Mouse (Mus musculus) heart, embryonic 11.5 days (tissue): ENCODE measurements around the gene Ccl25. TPM values are rescaled to one million over a fixed set of nuclear protein-coding genes. Genes with fewer than 3 reads are reported as not detected.
"Not testable (repeated sequence)": the region's sequence is repeated elsewhere in the genome, so short reads cannot be mapped to it uniquely, and the experiment has no call there.

Source experiments
- ATAC-seq: fragments of 200-750 bp; cut with Nextera tagmentation; replicated peaks from 2 replicates; pipeline ENCODE4 v1.8.0; 2017; ENCODE audit warnings: moderate library complexity; ENCODE audit not compliant: insufficient number of reproducible peaks, low FRiP score, low TSS enrichment
- H3K27ac ChIP-seq: fragments of 300-500 bp; sonication (generic); 2 replicates; pipeline ENCODE4 v1.5.1; 2014; ENCODE audit warnings: mild to moderate bottlenecking, low read depth, low read length
- H3K27me3 ChIP-seq: fragments of 300-500 bp; sonication (generic); 2 replicates; pipeline ENCODE4 v1.6.1; 2014; ENCODE audit warnings: mild to moderate bottlenecking, low read length, mixed read lengths; ENCODE audit not compliant: control insufficient read depth, insufficient read depth
- H3K36me3 ChIP-seq: fragments of 300-500 bp; sonication (generic); 2 replicates; pipeline ENCODE4 v1.6.1; 2014; ENCODE audit warnings: mild to moderate bottlenecking, low read length, moderate library complexity, mixed read lengths; ENCODE audit not compliant: control insufficient read depth, insufficient read depth
- H3K4me1 ChIP-seq: fragments of 300-500 bp; sonication (generic); 2 replicates; pipeline ENCODE4 v1.6.1; 2014; ENCODE audit warnings: low read length; ENCODE audit not compliant: control insufficient read depth, insufficient read depth
- H3K4me2 ChIP-seq: fragments of 300-500 bp; sonication (generic); 2 replicates; pipeline ENCODE4 v1.6.1; 2014; ENCODE audit warnings: mild to moderate bottlenecking, moderate library complexity
- H3K4me3 ChIP-seq: fragments of 300-500 bp; sonication (generic); 2 replicates; pipeline ENCODE4 v1.5.1; 2014; ENCODE audit warnings: low read depth, low read length
- H3K9ac ChIP-seq: fragments of 300-500 bp; sonication (generic); 2 replicates; pipeline ENCODE4 v1.6.1; 2014; ENCODE audit warnings: mild to moderate bottlenecking, low read depth, low read length, moderate library complexity
- H3K9me3 ChIP-seq: fragments of 300-500 bp; sonication (generic); replicated peaks from 2 replicates; pipeline ENCODE4 v1.6.1; 2016; ENCODE audit warnings: low read length; ENCODE audit not compliant: control insufficient read depth
- WGBS: fragments of 180-500 bp; shearing (Covaris S2); extraction: QIAGEN DNeasy Blood & Tissue Kit; methylation state at CpG from one replicate; pipeline ENCODE4 v1.1.7; 2014; ENCODE audit not compliant: insufficient replicate concordance; 5-methylcytosine and 5-hydroxymethylcytosine counted together
- polyA plus RNA-seq: library from polyadenylated mRNA; unstranded; fragments of >200 nt; fragmentation: Nextera tagmentation; extraction: Ambion mirVana; gene quantifications from 2 replicates; pipeline ENCODE4 v1.2.1, GENCODE M21; 2014

Ccl25 gene
- polyA plus RNA-seq, 1 experiment from 2014 or later, result 13.4 TPM

DNA sequence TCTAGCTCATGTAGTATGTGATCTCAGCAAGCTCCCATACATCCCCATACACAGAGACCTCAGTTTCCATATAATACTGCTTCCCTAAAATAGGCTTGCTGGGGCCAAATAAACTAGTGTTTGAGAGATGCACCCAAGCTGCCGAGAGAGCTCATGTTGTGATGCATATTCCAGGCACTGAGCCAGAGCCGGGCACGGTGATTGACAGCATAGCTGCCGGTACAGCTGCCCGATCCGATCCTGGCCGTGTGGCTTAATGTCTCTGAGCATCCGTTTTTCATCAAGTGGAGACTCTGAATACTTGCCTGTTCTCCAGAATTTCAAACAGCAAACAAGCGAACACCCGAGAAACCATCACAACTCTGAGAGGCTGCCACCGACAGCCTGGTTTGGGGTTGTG is 42.8 kb downstream of the Ccl25 start:
- Histone ChIP-seq H3K4me2 (no peak overlapping the region), H3K27me3 (no peaks in the 10 kb centered on the region), H3K9ac (no peak overlapping the region), H3K36me3 (no peaks in the 10 kb centered on the region), H3K4me1 (no peaks in the 10 kb centered on the region), H3K27ac (no peak overlapping the region), H3K4me3 (no peak overlapping the region), H3K9me3 (0 out of 2 replicates have a peak, but pooled peaks cover 2% of the 10 kb centered on the region)
- ATAC-seq, result no peak
- 73% methylated on average over 11 of the region's 11 CpGs for WGBS

DNA sequence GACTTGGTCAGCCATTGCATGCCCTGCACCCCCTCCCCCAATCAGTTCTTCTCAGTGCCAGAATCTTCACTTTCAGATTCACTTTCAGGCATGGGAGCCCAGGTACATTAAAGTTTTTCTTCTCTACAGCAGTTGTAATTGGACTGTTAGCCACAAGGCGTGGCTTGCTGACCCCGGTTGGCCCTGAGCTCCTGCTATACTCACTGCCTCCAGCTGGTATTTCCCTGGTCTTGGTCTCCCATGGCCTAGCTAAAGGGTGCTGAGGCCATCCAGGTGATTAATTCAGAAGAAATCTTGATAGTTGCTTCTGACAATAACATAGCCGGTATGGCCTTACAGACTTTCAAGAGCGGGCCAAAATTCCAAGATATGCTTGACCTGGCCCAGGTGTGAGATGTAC is 43.5 kb downstream of the Ccl25 start:
- 77% methylated on average over 4 of the region's 4 CpGs for WGBS
- Histone ChIP-seq H3K4me1 (no peaks in the 10 kb centered on the region), H3K4me3 (no peak overlapping the region), H3K9ac (no peak overlapping the region), H3K4me2 (no peak overlapping the region), H3K36me3 (no peaks in the 10 kb centered on the region), H3K27me3 (no peaks in the 10 kb centered on the region), H3K27ac (no peak overlapping the region), H3K9me3 (0 out of 2 replicates have a peak, but pooled peaks cover 2% of the 10 kb centered on the region)
- no peak for ATAC-seq

DNA sequence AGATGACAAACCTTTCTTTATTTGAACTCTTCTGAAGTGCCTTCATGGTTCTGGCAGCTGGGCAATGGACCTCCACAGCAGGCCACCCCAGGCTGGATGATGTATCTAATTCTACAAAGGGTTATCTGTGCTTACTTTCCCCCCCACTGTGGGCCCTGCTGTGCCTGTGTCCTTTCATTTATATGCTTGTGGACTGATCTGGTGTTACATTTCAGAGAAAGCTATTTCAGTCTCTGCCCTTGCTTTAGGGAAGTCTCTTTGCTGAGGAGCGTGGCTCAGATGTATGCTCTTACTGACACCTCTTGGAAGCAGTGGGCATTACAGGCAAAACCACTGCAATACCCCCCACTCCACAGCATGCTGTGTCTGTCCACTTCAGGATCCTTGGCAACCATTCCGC is 45.1 kb downstream of the Ccl25 start:
- Histone ChIP-seq H3K27ac (peak overlapping the region; percentile 3; the same call in 1 of the 2 replicates), H3K4me3 (no peak overlapping the region), H3K27me3 (no peaks in the 10 kb centered on the region), H3K4me2 (no peak overlapping the region), H3K4me1 (no peaks in the 10 kb centered on the region), H3K9ac (no peak overlapping the region), H3K9me3 (0 out of 2 replicates have a peak, but pooled peaks cover 2% of the 10 kb centered on the region), H3K36me3 (no peaks in the 10 kb centered on the region)
- ATAC-seq, result peak; percentile 39; the same call in 1 of the 2 replicates
- 25% methylated on average over 2 of the region's 2 CpGs for WGBS

DNA sequence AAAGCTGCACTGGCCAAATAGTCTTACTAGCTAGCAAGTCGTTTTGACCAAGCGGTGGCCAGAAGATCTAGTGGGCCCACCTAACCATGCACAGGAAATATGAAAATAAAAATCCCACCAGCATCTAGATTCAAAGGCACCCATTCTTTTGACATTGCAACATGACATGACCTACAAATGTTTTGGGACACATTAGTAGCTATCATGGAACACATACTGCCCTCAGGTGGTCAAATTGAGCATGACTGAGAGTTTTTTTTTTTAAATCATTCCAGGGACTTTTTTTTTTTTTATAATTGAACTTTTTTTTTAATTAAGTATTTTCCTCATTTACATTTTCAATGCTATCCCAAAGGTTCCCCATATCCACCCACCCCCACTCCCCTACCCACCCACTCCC is 47.6 kb downstream of the Ccl25 start:
- no peak for ATAC-seq
- no peak overlapping the region for H3K27ac ChIP-seq
- no peaks in the 10 kb centered on the region for H3K4me1 ChIP-seq
- no peaks in the 10 kb centered on the region for H3K36me3 ChIP-seq
- 0 out of 2 replicates have a peak, but pooled peaks cover 2% of the 10 kb centered on the region for H3K9me3 ChIP-seq
- 55% methylated on average over 2 of the region's 2 CpGs for WGBS
- no peak overlapping the region for H3K4me2 ChIP-seq
- H3K9ac ChIP-seq, result no peak overlapping the region
- no peaks in the 10 kb centered on the region for H3K27me3 ChIP-seq
- no peak overlapping the region for H3K4me3 ChIP-seq

DNA sequence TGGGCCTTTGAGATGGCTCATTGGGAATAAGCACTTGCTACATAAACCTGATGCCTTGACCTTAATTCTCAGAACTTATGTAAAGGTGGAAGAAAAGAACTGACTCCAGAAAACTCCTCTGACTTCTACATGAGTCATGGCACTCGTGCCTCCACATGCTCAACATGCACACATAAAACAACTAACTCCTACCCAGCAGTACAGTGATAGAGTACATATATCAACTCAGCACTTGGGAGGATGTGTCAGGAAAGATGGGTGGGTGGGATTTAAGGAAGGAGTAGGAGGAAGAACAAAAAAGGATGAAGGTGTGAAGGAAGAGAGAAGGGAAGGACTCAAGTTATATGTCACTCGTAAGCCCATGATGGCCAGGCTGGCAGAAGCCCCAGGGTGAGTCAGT is 76.4 kb downstream of the Ccl25 start:
- ATAC-seq, result no peak
- Histone ChIP-seq H3K27me3 (no peaks in the 10 kb centered on the region), H3K4me1 (no peaks in the 10 kb centered on the region), H3K9me3 (no peaks in the 10 kb centered on the region), H3K27ac (no peak overlapping the region), H3K4me3 (no peak overlapping the region), H3K36me3 (no peaks in the 10 kb centered on the region), H3K4me2 (no peak overlapping the region), H3K9ac (no peak overlapping the region)
- WGBS, result 74% methylated on average over 2 of the region's 2 CpGs

DNA sequence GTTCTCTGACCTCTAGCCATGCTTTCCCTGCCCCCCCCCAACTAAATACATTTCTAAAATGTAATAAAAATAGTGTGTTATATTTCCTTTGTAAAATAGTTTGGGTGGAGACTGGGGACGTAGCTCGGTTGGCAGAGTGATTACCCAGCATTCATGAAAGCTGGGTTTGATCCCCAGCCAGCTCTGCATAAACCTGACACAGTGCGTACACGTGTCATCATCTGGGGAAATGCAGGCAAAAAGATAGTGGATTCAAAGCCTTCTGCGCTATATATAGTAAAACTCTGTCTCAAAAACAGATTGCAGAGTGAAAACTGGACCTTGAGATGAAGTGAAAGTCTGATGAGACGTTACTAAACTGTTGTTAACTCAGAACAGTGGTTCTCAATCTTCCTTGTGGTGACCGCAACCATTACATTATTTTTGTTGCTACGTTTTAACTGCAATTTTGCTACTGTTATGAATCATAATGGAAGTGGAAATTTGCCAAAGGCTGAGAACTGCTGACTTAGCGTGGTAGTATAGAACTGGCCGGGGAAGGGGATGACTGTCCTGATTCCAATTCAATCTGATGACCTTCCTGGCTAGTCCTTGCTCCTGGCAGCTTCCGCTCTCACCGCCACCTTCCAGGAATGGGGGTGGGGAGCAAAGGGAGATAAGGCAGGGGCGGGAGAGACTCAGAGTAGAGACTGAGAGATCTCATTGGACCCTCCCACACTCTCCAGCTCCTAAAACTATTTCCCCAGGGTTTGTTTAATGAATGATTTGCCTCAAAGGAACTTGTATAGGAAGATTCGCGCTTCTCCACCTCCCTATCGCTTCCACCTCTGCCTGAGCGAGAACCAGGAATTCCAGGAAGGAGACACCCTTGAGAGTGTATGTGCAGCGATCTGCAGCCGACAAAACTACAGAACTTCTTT is 79.2 kb downstream of the Ccl25 start:
- 32% methylated on average over 19 of the region's 19 CpGs for WGBS
- peak overlapping the region; percentile 41 for H3K4me3 ChIP-seq
- no peaks in the 10 kb centered on the region for H3K9me3 ChIP-seq
- no peaks in the 10 kb centered on the region for H3K27me3 ChIP-seq
- H3K4me1 ChIP-seq, result no peaks in the 10 kb centered on the region
- no peaks in the 10 kb centered on the region for H3K36me3 ChIP-seq
- H3K27ac ChIP-seq, result 0 out of 2 replicates have a peak overlapping the region, but pooled peaks have one; percentile 3
- peak; percentile 49; the same call in 1 of the 2 replicates for ATAC-seq
- H3K9ac ChIP-seq, result peak overlapping the region; percentile 72
- peak overlapping the region; percentile 63 for H3K4me2 ChIP-seq

DNA sequence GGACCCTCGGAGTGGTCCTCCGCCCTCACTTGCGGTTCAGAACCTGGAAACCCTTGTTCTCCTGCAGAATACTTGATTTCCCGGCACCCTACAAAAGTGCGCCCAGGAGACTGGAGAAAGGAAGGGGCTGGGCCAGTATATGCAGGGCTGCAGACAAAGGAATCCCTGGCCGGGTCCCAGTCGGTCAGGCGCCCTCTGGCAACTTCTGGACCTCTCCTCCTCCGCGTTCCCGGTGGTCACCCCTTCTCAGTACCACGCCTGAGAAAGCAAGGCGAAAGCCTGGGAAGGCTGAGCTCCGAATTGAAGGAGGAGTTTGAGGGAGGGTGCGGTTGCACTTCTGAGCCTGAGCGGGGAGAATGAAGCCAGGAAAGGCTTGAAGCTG is 79.9 kb downstream of the Ccl25 start:
- peak overlapping the region; percentile 41 for H3K4me3 ChIP-seq
- ATAC-seq, result peak; percentile 61
- WGBS, result 13% methylated on average over 16 of the region's 16 CpGs
- H3K4me1 ChIP-seq, result no peaks in the 10 kb centered on the region
- H3K36me3 ChIP-seq, result no peaks in the 10 kb centered on the region
- H3K9me3 ChIP-seq, result no peaks in the 10 kb centered on the region
- no peaks in the 10 kb centered on the region for H3K27me3 ChIP-seq
- H3K4me2 ChIP-seq, result peak overlapping the region; percentile 63
- H3K9ac ChIP-seq, result peak overlapping the region; percentile 72
- no peak overlapping the region for H3K27ac ChIP-seq

DNA sequence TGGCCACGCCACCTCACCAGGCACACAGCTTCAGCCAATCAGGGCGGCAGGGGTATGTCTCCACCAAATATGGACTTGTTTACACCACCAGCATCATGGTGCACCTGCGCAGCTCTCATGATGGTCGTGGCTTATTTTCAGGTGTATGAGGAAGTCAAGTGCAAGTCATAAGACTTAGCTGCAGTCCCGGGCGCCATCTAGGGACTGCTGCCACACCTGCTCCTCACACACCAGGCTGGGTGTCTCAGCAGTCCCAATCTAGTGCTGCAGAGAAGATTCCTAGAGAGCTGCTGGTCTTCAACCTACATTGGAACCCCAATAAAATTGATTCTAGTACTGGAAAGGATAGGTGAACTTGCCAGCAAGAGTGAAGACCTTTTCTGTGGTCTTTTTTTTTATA is 83.4 kb downstream of the Ccl25 start:
- ATAC-seq, H3K4me2 ChIP-seq, H3K9me3 ChIP-seq, H3K36me3 ChIP-seq, H3K27ac ChIP-seq, H3K27me3 ChIP-seq, H3K4me1 ChIP-seq, H3K9ac ChIP-seq, H3K4me3 ChIP-seq: not testable (repeated sequence)
- 59% methylated on average over 6 of the region's 6 CpGs for WGBS
